Mouse (Mus musculus) granulocyte monocyte progenitor cell, adult 5-6 weeks (primary cell): ENCODE results near the gene Homer1. TPM values are rescaled to one million over a fixed set of nuclear protein-coding genes. Genes with fewer than 3 reads are reported as not detected.

ENCODE experiments used
- ATAC-seq: replicated peaks from 2 replicates; pipeline ENCODE4 v1.8.0; 2016; ENCODE audit warnings: mild to moderate bottlenecking, moderate TSS enrichment, inconsistent platforms; ENCODE audit not compliant: poor library complexity, severe bottlenecking
- total RNA-seq, 2 experiments: library from RNA; stranded (forward) in 1 of 2; stranded (reverse) in 1 of 2; fragments of 200-712, 200-1000 nt in 1 of 2; fragments of >200 nt in 1 of 2; fragmentation: Nextera tagmentation in 1 of 2; gene quantifications; 2 replicates each; pipeline ENCODE4 v1.2.3; 2014 to 2017

Gene Homer1
- total RNA-seq, 2 experiments from 2014 or later: 13.0 to 18.4 TPM

DNA sequence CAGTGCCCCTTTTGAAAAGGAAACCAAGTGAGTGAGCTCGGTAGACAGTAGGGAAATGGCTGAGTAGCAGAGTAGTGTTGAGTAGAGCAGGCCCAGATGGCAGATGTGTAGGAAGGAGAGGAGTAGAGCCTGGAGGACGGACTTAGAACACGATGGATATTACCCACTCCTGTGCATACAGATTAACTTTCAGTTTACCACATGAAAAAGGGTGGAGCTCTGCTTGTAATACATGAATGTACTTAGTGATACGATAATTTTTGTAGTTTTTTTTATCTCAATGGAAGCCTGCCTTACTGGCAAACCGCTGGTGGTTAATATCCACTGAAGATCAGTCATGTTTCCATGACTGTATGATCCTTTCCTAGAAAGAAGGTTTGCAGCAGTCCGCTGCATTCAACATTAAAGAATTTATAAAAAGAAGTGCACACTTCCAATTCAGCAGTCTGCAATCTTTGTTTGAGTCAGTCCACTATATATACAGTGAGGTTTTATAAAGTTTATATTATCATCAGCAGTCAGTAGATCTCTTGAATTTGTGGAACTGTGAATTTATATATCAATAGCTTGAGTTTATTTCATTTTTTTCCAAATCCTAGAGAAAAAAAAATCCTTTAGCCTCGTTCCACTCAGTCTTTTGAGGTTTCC lies 89.3 kb downstream of the Homer1 start:
- no peak for ATAC-seq

DNA sequence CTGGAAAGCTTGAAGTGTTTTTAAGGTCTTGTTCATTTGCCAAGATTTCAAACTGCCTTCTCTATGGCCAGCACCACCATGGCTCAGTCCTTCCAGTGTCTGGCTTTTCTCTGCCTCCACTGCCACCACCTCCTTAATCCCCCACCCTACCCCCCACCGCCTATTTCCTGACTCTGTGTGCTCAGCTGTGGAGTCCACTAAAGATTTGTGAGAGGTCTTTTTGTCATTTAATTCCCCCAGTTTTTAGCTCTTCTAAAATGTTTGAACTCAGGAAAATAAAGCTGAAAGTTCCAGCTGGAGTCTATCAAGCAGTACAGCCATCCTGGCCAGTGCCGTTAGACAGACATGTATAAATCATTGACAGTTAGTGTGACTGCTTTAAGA lies 89.8 kb downstream of the Homer1 start:
- ATAC-seq: no peak

DNA sequence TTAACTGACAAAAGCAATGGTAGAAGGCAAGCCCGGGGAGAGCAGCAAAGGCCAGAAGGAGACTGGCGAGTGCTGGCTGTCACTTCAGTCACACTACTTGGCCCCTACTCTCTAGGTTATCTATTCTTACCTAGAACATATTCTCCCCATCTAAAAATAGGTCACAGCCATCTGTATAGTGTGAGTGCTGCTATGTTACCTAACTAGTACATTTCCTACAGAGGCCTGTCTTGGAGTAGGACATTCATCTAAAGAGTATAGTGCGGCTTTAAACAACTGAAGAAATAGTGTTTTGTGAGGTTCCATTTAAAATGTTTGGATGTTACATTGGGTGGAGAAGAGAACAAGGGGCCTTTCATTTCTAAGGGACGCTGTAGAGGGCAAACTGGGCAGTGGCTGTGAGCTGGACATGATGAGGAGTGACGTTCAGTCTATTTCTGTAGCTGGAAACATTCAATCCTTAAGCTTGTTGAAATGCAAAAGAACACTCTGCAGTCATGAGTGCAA lies 100.3 kb downstream of the Homer1 start:
- ATAC-seq: no peak

DNA sequence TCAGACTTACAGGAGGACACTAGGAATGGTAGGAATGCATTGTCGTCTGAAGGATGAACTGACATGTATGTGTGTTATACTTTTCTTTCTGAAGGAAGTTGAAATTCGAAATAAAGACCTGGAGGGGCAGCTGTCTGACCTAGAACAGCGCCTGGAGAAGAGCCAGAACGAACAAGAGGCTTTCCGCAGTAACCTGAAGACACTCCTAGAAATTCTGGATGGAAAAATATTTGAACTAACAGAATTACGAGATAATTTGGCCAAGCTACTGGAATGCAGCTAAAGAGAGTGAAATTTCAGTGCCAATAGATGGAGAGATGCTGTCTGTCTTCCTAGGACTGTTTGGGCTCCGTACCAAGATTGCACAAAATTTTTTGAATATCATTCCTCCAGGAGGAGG lies 102.5 kb downstream of the Homer1 start:
- ATAC-seq: no peak

DNA sequence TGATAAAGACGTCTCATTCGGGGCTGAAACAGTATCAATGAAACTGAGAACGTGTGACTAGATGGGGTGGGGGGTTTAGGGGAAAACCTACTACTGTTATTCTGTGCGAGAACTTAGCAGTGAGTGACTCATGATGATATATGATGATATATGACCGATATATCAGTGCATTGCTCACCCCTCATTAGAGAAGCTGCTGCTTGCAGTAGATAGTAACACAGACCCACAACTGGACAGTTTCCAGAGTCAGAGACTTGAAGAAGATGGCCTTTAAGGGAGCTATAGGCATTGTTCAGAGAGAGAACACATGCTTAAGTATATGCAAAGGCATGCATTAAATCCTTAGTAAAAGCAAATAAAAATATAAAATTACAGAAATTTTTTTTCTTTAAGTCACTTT lies 107.4 kb downstream of the Homer1 start:
- ATAC-seq: no peak

DNA sequence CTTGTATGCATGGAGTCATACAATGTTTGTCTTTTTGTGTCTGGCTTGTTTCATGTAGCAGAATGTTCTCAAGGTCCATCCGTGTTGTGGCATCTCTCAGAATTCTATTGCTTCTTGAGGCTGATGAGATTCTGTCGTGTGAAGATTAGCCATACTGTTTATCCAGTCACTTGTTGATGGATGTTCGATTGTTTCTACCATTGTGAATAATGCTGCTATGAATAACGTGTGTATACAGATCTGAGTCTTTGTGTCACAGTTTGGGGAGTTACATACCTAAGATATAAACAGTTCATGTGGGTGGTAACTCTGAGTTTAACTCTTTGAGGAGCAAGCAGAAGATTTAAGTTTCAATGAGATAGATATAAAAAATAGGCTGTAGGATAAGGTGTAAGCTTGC lies 110.9 kb downstream of the Homer1 start:
- no peak for ATAC-seq

DNA sequence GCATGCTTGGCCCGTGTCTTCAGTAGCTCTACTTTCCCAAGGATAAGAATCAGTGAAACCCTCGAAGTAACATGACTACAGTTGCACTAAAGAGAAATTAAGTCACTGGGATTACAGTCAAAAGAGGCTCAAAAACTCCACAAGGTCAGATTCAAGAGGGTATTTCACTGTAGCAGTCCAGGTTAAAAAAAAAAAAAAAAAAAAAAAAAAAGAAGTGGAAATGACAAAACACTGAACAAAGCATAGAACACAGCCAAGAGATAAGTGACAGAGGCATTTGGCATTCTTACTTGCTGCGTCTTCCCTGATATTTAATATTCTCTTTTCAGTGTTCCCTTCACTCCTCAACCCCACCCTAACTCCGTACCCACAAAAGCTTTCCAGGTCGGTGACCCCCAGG lies 115.6 kb downstream of the Homer1 start:
- no peak for ATAC-seq

DNA sequence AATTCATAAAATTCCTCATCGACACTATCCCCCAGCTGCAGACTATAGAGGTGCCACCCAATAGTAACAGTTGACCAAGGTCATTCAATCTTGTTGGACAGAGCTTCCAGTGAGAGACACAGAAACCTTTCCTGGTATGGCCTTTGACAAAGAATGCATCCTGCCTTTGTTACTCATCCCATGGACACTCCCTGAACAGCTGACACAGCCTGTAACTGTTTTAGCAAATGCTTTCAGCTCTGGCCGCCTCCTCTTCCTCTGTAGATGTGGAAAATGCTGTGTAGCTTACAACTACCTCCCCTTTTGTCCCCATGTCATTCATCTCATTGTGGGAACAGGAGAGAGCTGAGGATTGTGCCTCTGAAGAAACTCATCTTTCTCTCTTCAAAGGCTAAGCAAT lies 118.9 kb downstream of the Homer1 start:
- no peak for ATAC-seq

DNA sequence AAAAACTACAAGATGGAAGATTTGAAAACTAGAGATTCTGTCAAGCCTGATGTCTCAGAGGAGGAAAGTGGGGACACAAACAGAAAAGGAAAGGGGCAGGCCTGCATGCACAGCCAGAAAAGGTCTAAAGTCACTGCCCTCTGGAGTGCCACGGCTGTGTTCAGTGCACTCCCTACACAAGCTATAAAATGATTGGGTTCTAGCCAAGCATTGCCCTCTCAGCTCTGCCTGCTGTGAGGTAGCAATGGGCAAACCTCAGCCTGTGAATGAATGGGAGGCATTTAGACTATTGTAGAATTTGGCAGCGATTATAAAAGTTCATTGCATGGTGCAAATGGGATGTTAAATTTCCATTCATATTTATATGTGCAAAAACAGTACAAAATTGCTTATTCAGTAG lies 120.3 kb downstream of the Homer1 start:
- ATAC-seq: no peak

DNA sequence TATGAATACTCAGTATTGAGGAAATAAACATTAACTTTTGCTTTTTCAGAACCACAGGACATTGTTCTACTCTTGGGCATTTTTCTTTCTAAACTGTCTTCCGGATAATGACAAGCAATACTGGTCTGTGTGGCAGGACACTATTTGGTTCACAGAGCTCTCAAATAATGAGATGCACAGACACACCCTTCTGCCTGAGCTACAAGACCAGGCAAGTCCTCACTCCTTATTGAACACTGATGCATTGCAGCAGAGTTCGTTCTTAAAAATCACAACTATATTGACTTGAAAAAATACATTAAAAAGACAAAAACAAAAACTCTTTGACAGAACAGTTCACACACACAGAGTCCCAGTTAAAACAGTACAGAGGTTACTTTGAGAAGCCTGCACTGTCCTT lies 123.8 kb downstream of the Homer1 start:
- ATAC-seq: no peak

DNA sequence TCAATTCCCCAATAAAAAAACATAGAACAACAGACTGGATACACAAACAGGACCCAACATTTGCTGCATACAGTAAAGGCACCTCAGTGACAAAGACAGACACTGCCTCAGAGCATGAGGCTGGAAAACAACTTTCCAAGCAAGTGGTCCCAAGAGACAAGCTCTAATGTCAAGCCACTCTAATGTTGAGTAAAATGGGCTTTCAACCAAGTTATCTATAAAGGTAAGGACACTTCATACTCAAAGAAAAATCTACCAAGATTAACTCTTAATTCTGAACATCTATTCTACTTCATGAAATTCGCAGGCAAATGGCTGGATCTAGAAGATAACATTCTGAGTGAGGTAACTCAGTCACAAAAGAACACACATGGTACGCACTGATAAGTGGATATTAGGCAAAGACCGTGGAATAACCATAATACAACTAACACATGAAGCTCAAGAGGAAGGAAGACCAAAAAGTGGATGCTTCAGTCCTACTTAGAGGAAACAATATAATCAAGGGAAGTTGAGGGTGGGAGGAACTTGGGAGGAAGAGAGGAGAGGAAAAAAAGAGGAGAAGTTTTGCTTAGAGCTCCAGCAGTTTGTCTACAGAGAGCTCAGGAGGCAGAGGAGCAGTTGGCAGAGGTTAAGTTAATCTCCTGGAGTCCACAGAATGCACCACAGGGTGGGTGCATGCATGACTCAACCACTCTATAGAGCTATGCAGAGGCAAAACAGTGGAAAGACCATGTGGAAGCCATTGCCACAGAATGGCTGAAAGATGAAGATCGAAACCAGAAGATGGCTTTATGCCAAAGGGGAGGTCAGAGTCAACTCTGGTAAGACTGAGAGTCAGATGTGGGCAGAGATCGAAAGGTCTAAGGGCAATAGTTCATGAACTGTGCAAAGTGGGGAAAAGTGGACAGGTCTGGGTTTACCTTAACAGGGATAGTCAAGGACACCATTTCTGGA lies 128.8 kb downstream of the Homer1 start:
- no peak for ATAC-seq

DNA sequence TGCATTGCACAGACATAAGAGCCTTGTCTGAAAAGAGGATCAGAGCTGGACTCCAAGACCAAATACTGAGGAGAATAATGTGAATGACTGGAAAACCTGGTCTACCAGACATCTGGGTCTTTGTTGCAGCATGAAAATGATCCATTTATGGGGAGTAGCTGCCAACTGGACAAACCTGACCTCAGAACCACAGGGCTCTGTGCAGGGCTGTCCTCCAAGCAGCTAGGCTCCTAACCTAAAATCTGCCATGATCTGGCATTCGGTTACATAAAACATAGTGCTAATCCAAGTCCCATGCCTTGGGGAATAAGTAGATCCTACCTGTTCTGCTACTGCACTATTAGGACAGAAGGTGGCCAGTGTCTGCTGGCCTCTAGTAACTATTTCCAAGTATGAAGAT lies 129.8 kb downstream of the Homer1 start:
- ATAC-seq: no peak

DNA sequence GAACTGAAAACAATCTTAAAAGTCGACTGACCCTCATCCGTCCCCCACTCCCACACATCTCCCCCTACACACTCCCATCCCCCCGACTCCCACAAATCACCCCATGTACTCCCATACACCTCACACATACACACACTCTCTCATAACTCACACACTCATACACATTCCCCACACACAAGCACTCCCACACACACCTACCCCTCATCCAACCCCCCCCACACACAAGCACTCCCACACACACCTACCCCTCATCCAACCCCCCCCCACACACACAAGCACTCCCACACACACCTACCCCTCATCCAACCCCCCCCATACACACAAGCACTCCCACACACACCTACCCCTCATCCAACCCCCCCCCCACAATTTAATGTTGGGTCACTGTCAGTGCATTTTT lies 140.7 kb downstream of the Homer1 start:
- no peak for ATAC-seq

DNA sequence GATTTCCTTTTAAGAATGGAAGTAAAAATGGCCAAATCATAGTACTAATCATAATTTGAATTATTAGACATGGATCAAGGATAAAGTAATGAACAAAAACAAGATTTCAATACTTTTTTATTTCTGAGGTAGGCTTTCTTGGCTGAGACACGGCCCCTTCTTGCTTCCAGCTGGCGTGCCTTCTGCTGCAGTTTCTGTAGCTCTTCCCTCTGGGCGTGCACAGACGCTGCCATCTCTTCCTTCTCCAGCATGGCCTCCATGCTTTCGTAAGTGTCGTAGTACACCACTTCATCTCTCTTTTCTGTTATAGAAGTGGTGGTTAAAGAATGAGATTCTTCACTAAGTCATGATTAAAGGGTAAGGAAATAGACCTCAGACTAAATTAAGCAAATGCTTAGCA lies 153.8 kb downstream of the Homer1 start:
- ATAC-seq: no peak

Other genes with a start within 250 kb of the Homer1 start
- gene Cmya5, start 154.9 kb upstream of the Homer1 start, total RNA-seq (2014; fragmentation: Nextera tagmentation): not detected in 2 replicates
- gene Cmya5, start 154.9 kb upstream of the Homer1 start, total RNA-seq (2017): 0.04 TPM in 1 of 2 replicates, not detected in the other
- gene Tent2, start 107.2 kb upstream of the Homer1 start, total RNA-seq (2014; fragmentation: Nextera tagmentation): 89.4 and 91.3 TPM in 2 replicates
- gene Tent2, start 107.2 kb upstream of the Homer1 start, total RNA-seq (2017): 41.5 and 50.1 TPM in 2 replicates
- gene Jmy, start 200.2 kb downstream of the Homer1 start, total RNA-seq (2014; fragmentation: Nextera tagmentation): 6.5 and 8.6 TPM in 2 replicates
- 5.8 and 6.4 TPM in 2 replicates for gene Jmy, start 200.2 kb downstream of the Homer1 start, total RNA-seq (2017)